Comparison of ENCODE assay signal across 20 mouse cellular contexts in the genomic region with DNA sequence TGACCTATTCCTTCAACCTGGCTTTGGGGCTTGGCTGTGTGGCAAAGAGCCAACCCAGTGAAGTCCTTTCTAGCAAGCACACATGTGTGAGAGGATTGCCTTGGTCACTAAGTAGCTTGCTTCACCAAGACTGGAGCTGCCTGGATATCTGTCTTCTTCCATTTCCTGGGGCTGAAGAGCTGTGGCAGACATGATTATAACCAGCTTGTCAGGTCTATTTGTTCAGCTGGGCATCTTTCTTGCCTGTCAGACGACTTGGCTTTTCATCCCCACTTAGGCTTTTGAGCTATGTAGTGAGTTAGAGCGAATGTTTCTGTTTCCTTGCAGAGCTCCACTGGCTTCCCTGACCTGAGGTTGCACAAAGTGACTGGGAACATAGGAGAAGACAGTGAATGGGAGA.
DNase-seq lines count a peak whose midpoint lies in the region; ATAC-seq lines count a peak whose summit lies in the region.
"Had no signal": no experiment of that assay in that cellular context is flagged by ENCODE, and none has a peak within 500 bp of the region (broad histone marks: within the 10 kb centered on the region; RNA-seq: fewer than 3 reads in every experiment).

No protein-coding gene starts in this region.

- H3K27me3 ChIP-seq in hindbrain, embryonic 11.5 days (ENCODE audit: control insufficient read depth, insufficient read depth, low read length), result no peaks in the 10 kb centered on the region
- no peaks in the 10 kb centered on the region for H3K27me3 ChIP-seq in hindbrain, embryonic 10.5 days (ENCODE audit: insufficient read depth, poor library complexity, severe bottlenecking)
- H3K27me3 ChIP-seq in embryonic facial prominence, embryonic 11.5 days (ENCODE audit: control insufficient read depth, insufficient read depth, low read length), result no peaks in the 10 kb centered on the region
- H3K27me3 ChIP-seq: embryonic facial prominence, embryonic 15.5 days had no signal

- no peak overlapping the region for H3K4me3 ChIP-seq in hindbrain, embryonic 11.5 days (ENCODE audit: low read depth, low read length)
- H3K4me3 ChIP-seq in hindbrain, embryonic 10.5 days, result no peak overlapping the region
- H3K4me3 ChIP-seq in embryonic facial prominence, embryonic 11.5 days (ENCODE audit: low read depth, low read length), result no peak overlapping the region
- H3K4me3 ChIP-seq: embryonic facial prominence, embryonic 15.5 days; erythroblast, embryonic 14.5 days; forebrain, embryonic 10.5 days; heart, embryonic 10.5 days had no signal

- H3K4me1 ChIP-seq in hindbrain, embryonic 11.5 days (replicated peaks; ENCODE audit: control insufficient read depth, insufficient read depth, low read length), result no peaks in the 10 kb centered on the region
- H3K4me1 ChIP-seq in hindbrain, embryonic 10.5 days (replicated peaks), result no peaks in the 10 kb centered on the region
- no peaks in the 10 kb centered on the region for H3K4me1 ChIP-seq in embryonic facial prominence, embryonic 11.5 days (ENCODE audit: control insufficient read depth, insufficient read depth, low read length)
- H3K4me1 ChIP-seq: embryonic facial prominence, embryonic 15.5 days; forebrain, embryonic 10.5 days; heart, embryonic 10.5 days had no signal

- WGBS in hindbrain, embryonic 11.5 days, result 47% methylated on average over 2 of the region's 2 CpGs
- WGBS in hindbrain, embryonic 10.5 days, result 55% methylated on average over 2 of the region's 2 CpGs
- WGBS in embryonic facial prominence, embryonic 11.5 days, result 25% methylated on average over 2 of the region's 2 CpGs

- no peak overlapping the region for H3K4me2 ChIP-seq in hindbrain, embryonic 11.5 days (replicated peaks; ENCODE audit: low read depth, low read length)
- no peak overlapping the region for H3K4me2 ChIP-seq in embryonic facial prominence, embryonic 11.5 days (ENCODE audit: low read depth, low read length)
- H3K4me2 ChIP-seq: embryonic facial prominence, embryonic 15.5 days; hindbrain, embryonic 14.5 days had no signal

- no peak overlapping the region for H3K9ac ChIP-seq in hindbrain, embryonic 11.5 days (ENCODE audit: low read depth, low read length)
- H3K9ac ChIP-seq in embryonic facial prominence, embryonic 11.5 days (replicated peaks; ENCODE audit: low read length), result no peak overlapping the region
- H3K9ac ChIP-seq: embryonic facial prominence, embryonic 15.5 days; hindbrain, embryonic 14.5 days had no signal

- DNase-seq in hindbrain, embryonic 11.5 days (ENCODE audit: low spot score), result peak; percentile 3
- no peak for DNase-seq in hindbrain, embryonic 10.5 days (ENCODE audit: low spot score)
- peak; percentile 18 for DNase-seq in lung, postnatal 10 days
- no peak for DNase-seq in lung, postnatal 36 days
- DNase-seq in embryonic facial prominence, embryonic 11.5 days (ENCODE audit: low spot score), result peak; percentile 41
- DNase-seq in gastrocnemius, adult 18-20 months (ENCODE audit: low spot score), result no peak
- DNase-seq in thymus, postnatal 14 days, result no peak
- DNase-seq: adrenal gland, postnatal 10 days; cerebellum, adult 11 months; cerebellum, adult 8-10 months; cerebellum, postnatal 25 days; heart, adult 18-20 months; heart, postnatal 10 days; heart, postnatal 4 days had no signal

- H3K36me3 ChIP-seq in hindbrain, embryonic 11.5 days (ENCODE audit: control insufficient read depth, insufficient read depth, low read length), result no peaks in the 10 kb centered on the region
- no peaks in the 10 kb centered on the region for H3K36me3 ChIP-seq in hindbrain, embryonic 10.5 days
- no peaks in the 10 kb centered on the region for H3K36me3 ChIP-seq in embryonic facial prominence, embryonic 11.5 days (replicated peaks; ENCODE audit: control insufficient read depth, insufficient read depth, low read depth, low read length)
- H3K36me3 ChIP-seq: embryonic facial prominence, embryonic 15.5 days; forebrain, embryonic 10.5 days; heart, embryonic 10.5 days had no signal

- H3K27ac ChIP-seq in hindbrain, embryonic 11.5 days (ENCODE audit: low read depth, low read length), result no peak overlapping the region
- H3K27ac ChIP-seq in hindbrain, embryonic 10.5 days, result no peak overlapping the region
- no peak overlapping the region for H3K27ac ChIP-seq in embryonic facial prominence, embryonic 11.5 days (replicated peaks; ENCODE audit: low read depth, low read length)
- H3K27ac ChIP-seq: embryonic facial prominence, embryonic 15.5 days; forebrain, embryonic 10.5 days; heart, embryonic 10.5 days; hindbrain, embryonic 14.5 days had no signal

- H3K9me3 ChIP-seq in hindbrain, embryonic 11.5 days (ENCODE audit: control insufficient read depth, low read length), result no peaks in the 10 kb centered on the region
- H3K9me3 ChIP-seq in hindbrain, embryonic 10.5 days, result no peaks in the 10 kb centered on the region
- H3K9me3 ChIP-seq in embryonic facial prominence, embryonic 11.5 days (replicated peaks; ENCODE audit: control insufficient read depth, low read length), result no peaks in the 10 kb centered on the region
- H3K9me3 ChIP-seq: embryonic facial prominence, embryonic 15.5 days; forebrain, embryonic 10.5 days; heart, embryonic 10.5 days had no signal

- ATAC-seq in hindbrain, embryonic 11.5 days (ENCODE audit: low FRiP score), result no peak
- no peak for ATAC-seq in embryonic facial prominence, embryonic 11.5 days (replicated peaks; ENCODE audit: insufficient number of reproducible peaks, low FRiP score, low TSS enrichment, low read depth)
- ATAC-seq: forebrain, embryonic 14.5 days had no signal

Comparison
In these comparisons a context has a peak if more than half of its experiments do, and no peak if none do; other contexts are left out.
1. DNase-seq: peak in hindbrain, embryonic 11.5 days (single experiment), lung, postnatal 10 days (single experiment) and embryonic facial prominence, embryonic 11.5 days (single experiment); none in hindbrain, embryonic 10.5 days (single experiment), lung, postnatal 36 days (single experiment), gastrocnemius, adult 18-20 months (single experiment) and thymus, postnatal 14 days (single experiment).